Mouse (Mus musculus): ENCODE data around the gene Klhdc9. TPM values are rescaled to one million over a fixed set of nuclear protein-coding genes. Genes with fewer than 3 reads are reported as not detected.

The Klhdc9 gene
- total RNA-seq, 1 experiment from 2014 or later = 3.1 TPM

Other genes starting within 250 kb of the Klhdc9 start
- gene Cfap126, start 246.9 kb downstream of the Klhdc9 start, total RNA-seq (2021) = 0.71 and 1.9 TPM in 2 replicates
- 733 and 773 TPM in 2 replicates for gene Sdhc, start 210.2 kb downstream of the Klhdc9 start, total RNA-seq (2021)
- gene Mpz, start 210.1 kb downstream of the Klhdc9 start, total RNA-seq (2021) = 1.5 and 3.2 TPM in 2 replicates
- gene Pcp4l1, start 164.5 kb downstream of the Klhdc9 start, total RNA-seq (2021) = 37.7 and 40.5 TPM in 2 replicates
- 0.83 and 12.4 TPM in 2 replicates for gene Nr1i3, start 146.8 kb downstream of the Klhdc9 start, total RNA-seq (2021)
- gene Tomm40l, start 138.3 kb downstream of the Klhdc9 start, total RNA-seq (2021) = 52.7 and 58.6 TPM in 2 replicates
- gene Apoa2, start 135.7 kb downstream of the Klhdc9 start, total RNA-seq (2021) = 80.2 and 1,683 TPM in 2 replicates
- gene Fcer1g, start 126.4 kb downstream of the Klhdc9 start, total RNA-seq (2021) = 13.4 and 18.8 TPM in 2 replicates
- 3.1 and 3.4 TPM in 2 replicates for gene Adamts4, start 110.4 kb downstream of the Klhdc9 start, total RNA-seq (2021)
- 875 and 896 TPM in 2 replicates for gene Ndufs2, start 109.4 kb downstream of the Klhdc9 start, total RNA-seq (2021)
- gene B4galt3, start 90.5 kb downstream of the Klhdc9 start, total RNA-seq (2021) = 31.1 and 34.1 TPM in 2 replicates
- 34.8 and 38.1 TPM in 2 replicates for gene Ppox, start 79.6 kb downstream of the Klhdc9 start, total RNA-seq (2021)
- 36.5 and 37.2 TPM in 2 replicates for gene Usp21, start 72.8 kb downstream of the Klhdc9 start, total RNA-seq (2021)
- 128 and 133 TPM in 2 replicates for gene Ufc1, start 65.8 kb downstream of the Klhdc9 start, total RNA-seq (2021)
- gene Dedd, start 31.7 kb downstream of the Klhdc9 start, total RNA-seq (2021) = 33.7 and 36.1 TPM in 2 replicates
- 62.1 and 62.8 TPM in 2 replicates for gene Nit1, start 15.2 kb downstream of the Klhdc9 start, total RNA-seq (2021)
- 140 and 148 TPM in 2 replicates for gene Pfdn2, start 15.1 kb downstream of the Klhdc9 start, total RNA-seq (2021)
- 0.11 TPM in 2 replicates for gene Nectin4, start 9.3 kb upstream of the Klhdc9 start, total RNA-seq (2021)
- 3.4 and 13.3 TPM in 2 replicates for gene Arhgap30, start 28.2 kb upstream of the Klhdc9 start, total RNA-seq (2021)
- gene Usf1, start 50.5 kb upstream of the Klhdc9 start, total RNA-seq (2021) = 49.6 and 69.1 TPM in 2 replicates
- 2.6 and 11.3 TPM in 2 replicates for gene Tstd1, start 58.1 kb upstream of the Klhdc9 start, total RNA-seq (2021)
- 59.6 and 66.3 TPM in 2 replicates for gene F11r, start 76.7 kb upstream of the Klhdc9 start, total RNA-seq (2021)
- gene Alyref2, start 142.7 kb upstream of the Klhdc9 start, total RNA-seq (2021) = 7.3 and 9.7 TPM in 2 replicates
- not detected in 2 replicates for gene Itln1, start 174.5 kb upstream of the Klhdc9 start, total RNA-seq (2021)
- 0.48 and 1.3 TPM in 2 replicates for gene Cd244a, start 198.4 kb upstream of the Klhdc9 start, total RNA-seq (2021)
- 0.85 and 6.1 TPM in 2 replicates for gene Ly9, start 246.6 kb upstream of the Klhdc9 start, total RNA-seq (2021)